Mouse (Mus musculus): ENCODE measurements around the gene Klk7.

Klk7 gene

GRCm38 (mm10) chr7:43797333-43797769, 13.7 kb upstream of the Klk7 start, which contains the start of gene Klk8:
Gene Klk8, plus strand, starts transcription at chr7:43797577.
- DNase-seq (ENCODE audit: low spot score in 2 of 2) = peak in 1 of 2 experiments; percentile 32

DNA sequence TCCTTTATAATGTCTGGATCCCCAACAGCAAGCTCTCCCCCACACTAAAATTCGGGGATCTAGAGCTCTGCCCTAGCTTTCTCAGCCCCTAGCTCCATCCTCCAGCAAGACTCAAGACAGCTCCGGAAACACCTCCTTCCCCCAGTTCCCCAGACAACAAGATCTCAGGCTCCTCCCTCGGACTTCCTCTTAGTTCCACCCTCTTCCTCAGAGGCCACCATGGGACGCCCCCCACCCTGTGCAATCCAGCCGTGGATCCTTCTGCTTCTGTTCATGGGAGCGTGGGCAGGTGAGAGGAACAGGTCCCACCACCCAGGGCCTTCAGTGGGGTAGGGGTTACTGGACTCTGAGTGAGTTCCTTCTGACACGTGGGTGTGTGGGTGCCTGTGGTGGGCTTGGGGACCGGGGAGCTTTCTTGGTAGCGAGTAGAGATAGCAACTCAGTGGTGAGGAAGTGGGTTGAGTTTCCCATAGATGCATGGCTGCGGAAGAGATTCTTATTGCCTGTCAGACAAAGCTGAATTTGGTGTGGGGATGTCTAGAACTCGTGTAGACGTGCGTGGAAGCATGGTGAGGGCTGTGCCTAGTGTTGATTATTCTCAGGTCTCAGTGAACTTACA, 13.1 kb upstream of the Klk7 start:
- DNase-seq (ENCODE audit: low spot score in 2 of 2) = no peak

- DNase-seq (ENCODE audit: low spot score in 2 of 2) = no peak
These were observed 11.2 kb upstream of the Klk7 start for GRCm38 (mm10) chr7:43799876-43800275.

GRCm38 (mm10) chr7:43815211-43815610, 4.1 kb downstream of the Klk7 start:
- no peak for DNase-seq (ENCODE audit: low spot score in 2 of 2)

GRCm38 (mm10) chr7:43816746-43817145, 5.7 kb downstream of the Klk7 start:
- no peak for DNase-seq (ENCODE audit: low spot score in 2 of 2)

DNA sequence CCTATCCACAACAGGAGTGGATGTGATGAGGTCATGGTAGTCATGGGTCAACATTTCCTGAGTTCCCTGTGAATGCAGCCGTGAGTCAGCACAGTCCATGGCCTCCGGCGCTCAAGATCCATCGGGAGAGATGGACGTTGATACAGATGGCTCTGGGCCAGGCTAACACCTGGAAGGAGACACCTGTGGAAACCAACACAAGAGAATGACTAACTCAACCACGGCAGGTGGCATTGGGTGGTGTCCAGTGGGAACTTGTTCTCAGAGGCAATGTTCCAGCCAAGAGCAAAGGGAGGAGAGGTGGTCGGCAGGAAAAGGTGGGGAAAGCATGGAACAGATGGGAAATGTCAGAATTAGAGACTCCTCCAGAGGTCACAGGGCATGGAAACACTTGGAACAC, 10.5 kb downstream of the Klk7 start:
- no peak for DNase-seq (ENCODE audit: low spot score in 2 of 2)

DNA sequence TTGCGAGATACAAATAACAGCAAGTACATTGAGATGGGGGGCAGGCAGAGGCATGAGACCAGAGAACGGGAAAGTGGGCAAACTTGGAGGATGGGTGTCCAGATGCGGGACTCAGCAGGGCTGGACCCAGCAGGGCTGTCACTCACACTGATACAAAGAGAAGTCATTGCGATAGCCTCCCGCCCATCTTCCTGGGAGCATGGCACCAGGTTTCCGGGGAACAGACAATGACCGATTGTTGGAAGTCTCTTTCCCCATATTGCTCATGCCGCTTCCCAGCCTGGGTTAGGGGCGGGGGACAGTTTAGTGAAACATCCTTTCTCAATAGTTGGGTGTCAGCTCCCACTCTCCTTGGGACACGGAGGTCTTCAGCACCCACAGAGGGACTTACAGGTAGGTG, 13.1 kb downstream of the Klk7 start, which contains the start of gene Klk6:
Gene Klk6, plus strand, starts transcription at position 301 of the 400 bp plus-strand sequence.
- DNase-seq (ENCODE audit: low spot score in 2 of 2) = no peak

DNA sequence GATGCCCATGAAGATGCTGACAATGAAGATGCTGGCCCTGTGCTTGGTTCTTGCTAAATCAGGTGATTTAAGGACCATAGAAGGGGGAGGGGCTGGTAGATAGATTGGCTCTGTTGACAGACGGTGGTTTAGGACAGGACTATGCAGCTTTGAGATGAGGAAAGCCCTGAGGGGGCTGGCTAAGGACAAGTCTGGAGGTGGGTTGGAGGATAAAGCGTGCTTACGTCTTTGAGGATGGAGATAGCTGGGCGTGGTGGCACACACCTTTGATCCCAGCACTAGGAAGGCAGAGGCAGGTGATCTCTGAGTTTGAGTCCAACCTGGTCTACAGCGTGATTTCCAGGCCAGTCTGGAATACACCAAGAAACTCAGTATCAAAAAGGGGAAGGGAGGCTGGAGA, 15.0 kb downstream of the Klk7 start:
- DNase-seq (ENCODE audit: low spot score in 2 of 2) = no peak

DNA sequence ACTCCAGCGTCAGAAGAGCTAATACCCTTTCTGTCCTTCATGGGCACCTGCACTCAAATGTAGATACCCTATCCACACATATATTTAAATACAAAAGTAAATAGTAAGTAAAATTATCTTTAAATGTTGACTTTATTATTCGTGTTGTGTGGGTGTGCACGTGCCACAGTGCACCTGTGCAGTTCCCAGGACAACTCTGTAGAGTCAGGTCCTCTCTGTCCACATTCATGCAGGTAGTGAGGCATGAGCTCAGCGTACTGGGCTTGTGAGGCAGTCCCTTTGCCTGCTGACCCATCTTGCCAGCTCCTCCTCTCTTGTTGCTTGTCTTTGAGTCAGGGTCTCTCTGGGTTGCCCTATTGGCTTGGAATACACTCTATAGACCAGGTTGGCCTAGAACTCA, 16.6 kb downstream of the Klk7 start:
- DNase-seq (ENCODE audit: low spot score in 2 of 2) = no peak

- DNase-seq (ENCODE audit: low spot score in 2 of 2) = no peak
These were observed 17.9 kb downstream of the Klk7 start for GRCm38 (mm10) chr7:43829006-43829405.

GRCm38 (mm10) chr7:43841701-43842100, 30.6 kb downstream of the Klk7 start, which contains the start of gene Klk5:
Gene Klk5, plus strand, starts transcription at chr7:43841971.
- DNase-seq (ENCODE audit: low spot score in 2 of 2) = no peak

GRCm38 (mm10) chr7:43843801-43844200, 32.7 kb downstream of the Klk7 start:
- DNase-seq (ENCODE audit: low spot score in 2 of 2) = no peak

- no peak for DNase-seq (ENCODE audit: low spot score in 2 of 2)
These were observed 40.5 kb downstream of the Klk7 start for GRCm38 (mm10) chr7:43851616-43852015.

DNA sequence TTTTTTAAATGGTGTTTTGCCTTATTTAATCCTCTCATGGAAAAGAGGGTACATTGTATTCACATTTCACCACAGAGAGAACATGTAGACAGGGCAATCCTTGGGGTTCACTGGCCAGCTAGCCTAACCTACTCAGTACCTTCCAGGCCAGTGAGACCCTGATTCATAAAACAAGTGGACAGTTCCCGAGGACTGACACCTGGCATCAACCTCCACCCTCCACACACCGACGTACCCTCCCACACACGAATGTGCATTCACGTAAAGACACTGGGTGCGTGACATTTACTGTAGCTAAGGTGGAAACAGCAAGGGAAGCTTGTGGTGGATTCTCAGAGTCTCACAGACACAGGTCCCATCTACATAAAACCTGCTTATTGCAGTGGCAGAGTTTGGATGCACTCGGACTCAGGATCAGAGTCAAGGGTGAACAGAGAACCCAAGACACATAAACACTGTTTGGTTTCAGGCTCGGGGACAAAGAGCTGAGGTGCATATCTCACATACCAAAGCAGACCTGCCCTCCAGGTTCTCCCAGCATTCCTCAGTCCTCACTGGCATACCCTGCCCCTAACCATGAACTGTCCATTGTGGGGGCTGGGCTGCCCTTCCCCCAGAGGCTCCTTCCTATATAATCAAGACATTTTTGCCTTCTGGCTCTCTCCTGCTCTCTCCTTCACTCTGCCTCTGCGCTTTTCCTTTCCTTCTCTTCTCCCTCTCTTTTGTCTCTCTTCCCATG, 43.7 kb downstream of the Klk7 start:
- no peak for DNase-seq (ENCODE audit: low spot score in 2 of 2)

GRCm38 (mm10) chr7:43855709-43856108, 44.6 kb downstream of the Klk7 start:
- no peak for DNase-seq (ENCODE audit: low spot score in 2 of 2)

DNA sequence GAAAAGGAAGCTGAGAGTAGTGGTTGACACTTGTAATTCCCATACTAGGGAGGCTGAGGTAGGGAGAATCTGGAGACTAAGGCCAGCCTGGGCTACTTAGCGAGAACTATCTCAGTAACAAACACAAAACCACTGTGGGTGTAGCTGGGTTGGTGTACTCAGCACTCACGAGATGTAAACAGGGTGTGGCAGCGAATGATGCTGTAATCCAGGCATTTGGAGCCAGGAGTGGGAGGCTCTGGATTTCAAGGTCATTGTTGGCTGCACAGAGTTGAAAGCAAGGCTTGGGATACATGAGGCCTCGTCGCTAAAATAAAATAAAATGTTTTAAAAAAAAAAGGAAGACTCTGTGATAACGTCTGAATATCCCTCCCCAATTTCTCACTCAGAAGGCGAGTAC, 45.2 kb downstream of the Klk7 start:
- no peak for DNase-seq (ENCODE audit: low spot score in 2 of 2)

DNA sequence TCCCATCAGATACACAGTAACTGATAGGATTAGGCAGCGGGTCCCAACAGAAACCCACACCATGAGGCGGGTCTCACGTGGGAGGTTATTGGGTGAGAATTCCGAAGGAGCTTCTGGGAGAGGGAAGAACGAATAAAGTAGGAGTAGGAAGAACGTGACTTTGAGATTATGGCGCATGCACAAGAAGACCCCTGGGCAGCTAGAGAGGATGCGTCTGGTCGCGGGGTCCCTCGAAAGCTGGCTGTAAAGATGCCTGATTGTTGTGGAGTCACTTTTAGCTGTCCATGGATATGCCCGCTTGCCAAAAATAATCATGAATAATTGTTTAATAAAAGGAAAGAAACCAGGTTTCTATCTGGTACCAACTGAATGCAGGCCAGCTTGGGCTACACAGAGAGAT, 46.4 kb downstream of the Klk7 start:
- DNase-seq (ENCODE audit: low spot score in 2 of 2) = no peak

- no peak for DNase-seq (ENCODE audit: low spot score in 2 of 2)
These were observed 49.3 kb downstream of the Klk7 start for GRCm38 (mm10) chr7:43860411-43860810.
